Mouse (Mus musculus) CH12.LX (cell line): Measurements from ENCODE around the gene Kalrn. TPM values are rescaled to one million over a fixed set of nuclear protein-coding genes. Genes with fewer than 3 reads are reported as not detected.

Experiments used
- DNase-seq: peaks from one replicate; pipeline ENCODE4 v3.0.0-alpha.2; 2013; ENCODE audit errors: extremely low read depth
- H3K27ac ChIP-seq: 2 replicates; pipeline ENCODE4 v1.5.1; 2012; ENCODE audit warnings: low read depth, mild to moderate bottlenecking, control low read depth, moderate library complexity; ENCODE audit not compliant: insufficient read depth
- H3K27me3 ChIP-seq: replicated peaks from 2 replicates; pipeline ENCODE3; 2012; ENCODE audit warnings: inconsistent platforms
- H3K36me3 ChIP-seq, 2 experiments: replicated peaks in 1 of 2; 2 replicates each; pipeline versions ENCODE3 to v1.6.1; 2012; ENCODE audit warnings: inconsistent platforms in 1 of 2, low read length in 1 of 2, mild to moderate bottlenecking in 1 of 2, mixed read lengths in 1 of 2, moderate library complexity in 1 of 2; ENCODE audit not compliant: control insufficient read depth in 1 of 2, insufficient read depth in 1 of 2
- H3K4me1 ChIP-seq, 2 experiments: 2 replicates each; pipeline ENCODE4 v1.6.1; 2012; ENCODE audit warnings: inconsistent platforms in 1 of 2, moderate library complexity in 1 of 2; ENCODE audit not compliant: insufficient read depth in 2 of 2, control insufficient read depth in 1 of 2
- H3K4me2 ChIP-seq: 2 replicates; pipeline ENCODE4 v1.6.1; 2012; ENCODE audit warnings: low read depth, mild to moderate bottlenecking, control low read depth; ENCODE audit not compliant: poor library complexity, insufficient read depth, severe bottlenecking
- H3K4me3 ChIP-seq, 3 experiments: fragments of 150-350 bp in 1 of 3; sonication (generic) in 1 of 3; replicated peaks in 1 of 3; 2 replicates each; pipeline versions ENCODE3 to v1.5.1; 2011 to 2012; ENCODE audit warnings: low read depth in 2 of 3, low read length in 2 of 3, mild to moderate bottlenecking in 2 of 3, moderate library complexity in 2 of 3, control low read depth in 1 of 3, improper control_type of control experiment in 1 of 3, inconsistent platforms in 1 of 3, mixed read lengths in 1 of 3; ENCODE audit not compliant: poor library complexity in 1 of 3
- H3K79me2 ChIP-seq: replicated peaks from 2 replicates; pipeline ENCODE4 v1.6.1; 2012; ENCODE audit warnings: mild to moderate bottlenecking, moderate library complexity; ENCODE audit not compliant: control insufficient read depth, poor library complexity, insufficient read depth, severe bottlenecking; ENCODE audit errors: extremely low read depth
- H3K9ac ChIP-seq: 2 replicates; pipeline ENCODE4 v1.6.1; 2012; ENCODE audit warnings: low read depth, mild to moderate bottlenecking, control low read depth, moderate library complexity; ENCODE audit not compliant: insufficient read depth
- H3K9me3 ChIP-seq: replicated peaks from 2 replicates; pipeline ENCODE3; 2012; ENCODE audit warnings: low read length, inconsistent platforms, mixed read lengths
- BHLHE40 ChIP-seq: IDR thresholded peaks from 2 replicates; pipeline ENCODE4 v1.6.1; 2011; ENCODE audit warnings: mild to moderate bottlenecking, low read depth, low read length, improper control_type of control experiment
- CHD1 ChIP-seq: IDR thresholded peaks from 2 replicates; pipeline ENCODE4 v1.6.1; 2012; ENCODE audit warnings: low read depth, low read length, improper control_type of control experiment, inconsistent platforms
- CTCF ChIP-seq, 2 experiments: IDR thresholded peaks in 1 of 2; conservative IDR thresholded peaks in 1 of 2; 2 replicates each; pipeline ENCODE4 v1.5.1; 2011 to 2012; ENCODE audit warnings: low read depth in 2 of 2, low read length in 2 of 2, improper control_type of control experiment in 1 of 2, inconsistent platforms in 1 of 2, mild to moderate bottlenecking in 1 of 2, moderate library complexity in 1 of 2
- EP300 ChIP-seq: IDR thresholded peaks from 2 replicates; pipeline ENCODE4 v1.6.1; 2011; ENCODE audit warnings: low read length, improper control_type of control experiment
- GABPA ChIP-seq: IDR thresholded peaks from 2 replicates; pipeline ENCODE4 v1.6.1; 2012; ENCODE audit warnings: low read depth, low read length, improper control_type of control experiment, inconsistent platforms; ENCODE audit not compliant: insufficient replicate concordance
- IRF4 ChIP-seq: IDR thresholded peaks from 2 replicates; pipeline ENCODE4 v1.6.1; 2014; ENCODE audit warnings: low read depth, mild to moderate bottlenecking, inconsistent platforms, low read length, improper control_type of control experiment
- JUND ChIP-seq: conservative IDR thresholded peaks from 2 replicates; pipeline ENCODE4 v1.6.1; 2011; ENCODE audit warnings: low read depth, low read length, improper control_type of control experiment
- MAFK ChIP-seq: IDR thresholded peaks from 2 replicates; pipeline ENCODE4 v1.6.1; 2011; ENCODE audit warnings: low read length, improper control_type of control experiment; ENCODE audit not compliant: insufficient replicate concordance
- MAX ChIP-seq: IDR thresholded peaks from 2 replicates; pipeline ENCODE4 v1.6.1; 2011; ENCODE audit warnings: low read length, improper control_type of control experiment
- MAZ ChIP-seq: IDR thresholded peaks from 2 replicates; pipeline ENCODE4 v1.6.1; 2012; ENCODE audit warnings: low read depth, mild to moderate bottlenecking, inconsistent platforms, low read length, improper control_type of control experiment, moderate library complexity
- MEF2A ChIP-seq: IDR thresholded peaks from 2 replicates; pipeline ENCODE4 v1.6.1; 2014; ENCODE audit warnings: low read depth, mild to moderate bottlenecking, inconsistent platforms, low read length, improper control_type of control experiment, borderline replicate concordance
- MYC ChIP-seq: IDR thresholded peaks from 2 replicates; pipeline ENCODE4 v1.6.1; 2011; ENCODE audit warnings: low read depth, mild to moderate bottlenecking, improper control_type of control experiment, low read length
- NELFE ChIP-seq: IDR thresholded peaks from 2 replicates; pipeline ENCODE4 v1.6.1; 2011; ENCODE audit warnings: low read depth, low read length, improper control_type of control experiment
- PAX5 ChIP-seq: IDR thresholded peaks from 2 replicates; pipeline ENCODE4 v1.6.1; 2012; ENCODE audit warnings: low read length, inconsistent platforms, mixed read lengths
- POLR2A ChIP-seq: IDR thresholded peaks from 2 replicates; pipeline ENCODE4 v1.6.1; 2011; ENCODE audit warnings: low read depth, mild to moderate bottlenecking, improper control_type of control experiment, low read length
- RAD21 ChIP-seq: IDR thresholded peaks from 2 replicates; pipeline ENCODE4 v1.6.1; 2011; ENCODE audit warnings: low read depth, mild to moderate bottlenecking, low read length, improper control_type of control experiment, moderate library complexity
- RCOR1 ChIP-seq: conservative IDR thresholded peaks from 2 replicates; pipeline ENCODE4 v1.6.1; 2012; ENCODE audit warnings: low read depth, mild to moderate bottlenecking, inconsistent platforms, low read length, improper control_type of control experiment
- SIN3A ChIP-seq: IDR thresholded peaks from 2 replicates; pipeline ENCODE4 v1.6.1; 2012; ENCODE audit warnings: low read length, improper control_type of control experiment, inconsistent platforms
- SMC3 ChIP-seq: IDR thresholded peaks from 2 replicates; pipeline ENCODE4 v1.6.1; 2011; ENCODE audit warnings: low read depth, low read length, improper control_type of control experiment
- TBP ChIP-seq: conservative IDR thresholded peaks from 2 replicates; pipeline ENCODE4 v1.6.1; 2011; ENCODE audit warnings: low read depth, low read length, improper control_type of control experiment
- UBTF ChIP-seq: IDR thresholded peaks from 2 replicates; pipeline ENCODE4 v1.6.1; 2012; ENCODE audit warnings: low read depth, mild to moderate bottlenecking, inconsistent platforms, low read length, improper control_type of control experiment, moderate library complexity
- ZC3H11A ChIP-seq: IDR thresholded peaks from 2 replicates; pipeline ENCODE4 v1.6.1; 2012; ENCODE audit warnings: low read depth, mild to moderate bottlenecking, inconsistent platforms, low read length, improper control_type of control experiment
- ZKSCAN1 ChIP-seq: IDR thresholded peaks from 2 replicates; pipeline ENCODE4 v1.6.1; 2012; ENCODE audit warnings: low read depth, inconsistent platforms, low read length, improper control_type of control experiment, borderline replicate concordance
- dilution Hi-C: fragments of 300-500 bp; cut with MboI; formaldehyde crosslinking; loops from 2 replicates; pipeline ENCODE4 v1.14.3; 2020; ENCODE audit warnings: low sequenced_read_pairs; ENCODE audit not compliant: extremely low pct_unique_long_range_greater_than_20kb, extremely low pct_ligation_motif_present
- in situ Hi-C: fragments of 300-500 bp; cut with MboI; formaldehyde crosslinking; loops from 3 replicates; pipeline ENCODE4 v1.14.3; 2019; ENCODE audit warnings: low sequenced_read_pairs, low pct_ligation_motif_present, low pct_unique_long_range_greater_than_20kb, mixed read lengths
- polyA plus RNA-seq: library from polyadenylated mRNA; unstranded; fragments of >175 nt; gene quantifications from 2 replicates; pipeline ENCODE4 v1.2.1, GENCODE M21; 2012; ENCODE audit warnings: low read depth; ENCODE audit not compliant: insufficient read length
- total RNA-seq, 2 experiments: library from RNA; depleted of rRNA; stranded (reverse); fragments of 300-350 nt in 1 of 2; fragments of >200 nt in 1 of 2; gene quantifications; 2 replicates each; pipeline ENCODE4 v1.2.3; 2012 to 2014

The Kalrn gene
- total and polyA plus RNA-seq, 3 experiments = 0.08 to 0.09 TPM; not detected in 1

DNA sequence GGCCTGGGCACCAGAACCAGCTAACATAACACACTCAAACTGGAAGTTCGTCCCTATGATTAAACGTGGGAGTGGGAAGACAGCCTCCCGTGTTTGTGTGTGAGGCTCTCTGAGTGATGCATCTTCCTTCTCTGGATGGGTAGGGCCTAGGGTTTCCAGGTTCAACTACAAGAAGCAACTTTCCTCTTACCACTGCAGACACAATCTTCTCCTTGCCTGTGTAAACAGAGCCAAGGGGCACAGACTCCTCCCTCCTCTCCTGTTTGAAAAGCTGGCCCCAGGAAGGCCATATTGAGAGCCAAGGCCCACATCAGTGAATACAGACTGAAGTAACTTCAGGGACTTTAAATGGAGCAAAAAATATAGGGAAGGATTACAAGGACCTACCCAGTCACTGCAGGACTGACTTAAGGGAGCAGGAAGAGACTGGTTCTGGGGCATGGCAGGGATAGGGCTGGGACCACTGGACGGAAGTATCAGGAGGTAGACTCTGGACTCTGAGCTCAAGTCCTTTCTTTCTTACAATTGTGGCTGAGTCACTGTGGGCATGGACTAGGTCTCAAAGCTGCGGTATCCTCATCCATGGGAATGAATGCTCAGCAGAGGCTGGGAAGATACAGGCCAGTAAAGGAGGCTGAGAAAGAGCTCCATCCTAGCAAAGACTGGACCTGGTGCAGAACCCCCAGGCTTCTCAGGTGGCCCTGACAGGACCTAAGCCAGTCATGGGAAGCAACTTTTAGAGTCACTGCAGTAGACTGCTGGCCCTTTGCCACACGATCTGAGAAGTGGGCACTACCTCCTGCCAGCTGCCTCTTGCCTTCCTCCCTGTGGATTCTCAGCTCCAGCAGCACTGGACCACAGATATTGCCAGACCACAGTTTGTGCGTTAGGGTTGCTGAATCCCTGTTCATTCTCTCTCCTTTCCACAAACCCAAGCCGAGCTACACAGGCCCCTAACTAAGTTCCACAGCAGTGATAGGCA, 228.1 kb downstream of the Kalrn start:
- Histone ChIP-seq H3K27ac (no peak overlapping the region), H3K4me3 (no peak overlapping the region), H3K9me3 (no peaks in the 10 kb centered on the region), H3K27me3 (peaks cover 94% of the 10 kb centered on the region), H3K9ac (no peak overlapping the region), H3K36me3 (no peaks in the 10 kb centered on the region), H3K4me2 (no peak overlapping the region), H3K79me2 (no peaks in the 10 kb centered on the region), H3K4me1 (no peaks in the 10 kb centered on the region)
- TF ChIP-seq MYC (no peak), GABPA (no peak), BHLHE40 (no peak), EP300 (no peak), CHD1 (no peak), SIN3A (no peak), ZKSCAN1 (no peak), RCOR1 (no peak), RAD21 (no peak), ZC3H11A (no peak), MAX (no peak), SMC3 (no peak), TBP (no peak)
- dilution Hi-C loops (no loop called here), in situ Hi-C loops (no loop called here)
- DNase-seq = no peak

- no peak overlapping the region for H3K27ac ChIP-seq
- H3K79me2 ChIP-seq = no peaks in the 10 kb centered on the region
- no peak for DNase-seq
- no peak overlapping the region for H3K4me2 ChIP-seq
- H3K27me3 ChIP-seq = peaks cover 94% of the 10 kb centered on the region
- dilution Hi-C loops (no loop called here), in situ Hi-C loops (no loop called here)
- H3K4me3 ChIP-seq = no peak overlapping the region
- no peak overlapping the region for H3K9ac ChIP-seq
- no peaks in the 10 kb centered on the region for H3K4me1 ChIP-seq
- no peaks in the 10 kb centered on the region for H3K9me3 ChIP-seq
- TF ChIP-seq IRF4 (no peak), MAX (no peak), MAZ (no peak), ZC3H11A (no peak), POLR2A (no peak), RAD21 (peak; percentile 62), SMC3 (peak; percentile 31), NELFE (no peak), CHD1 (no peak), UBTF (no peak), PAX5 (no peak), MEF2A (no peak), JUND (no peak), MAFK (no peak), CTCF (conservative IDR thresholded peaks at IDR 0.05 in 1 of 2, IDR thresholded peaks at IDR 0.05 in 1 of 2; ENCODE audit: low read depth in 2 of 2, low read length in 2 of 2) (peak in 1 of 2 experiments; percentile 60; a peak in 2 of 4 replicates)
- H3K36me3 ChIP-seq = no peaks in the 10 kb centered on the region
Observed at GRCm38 (mm10) chr16:34343968-34344367, 229.4 kb downstream of the Kalrn start.
